ENCODE assay signal across 18 mouse cellular contexts in the genomic region with DNA sequence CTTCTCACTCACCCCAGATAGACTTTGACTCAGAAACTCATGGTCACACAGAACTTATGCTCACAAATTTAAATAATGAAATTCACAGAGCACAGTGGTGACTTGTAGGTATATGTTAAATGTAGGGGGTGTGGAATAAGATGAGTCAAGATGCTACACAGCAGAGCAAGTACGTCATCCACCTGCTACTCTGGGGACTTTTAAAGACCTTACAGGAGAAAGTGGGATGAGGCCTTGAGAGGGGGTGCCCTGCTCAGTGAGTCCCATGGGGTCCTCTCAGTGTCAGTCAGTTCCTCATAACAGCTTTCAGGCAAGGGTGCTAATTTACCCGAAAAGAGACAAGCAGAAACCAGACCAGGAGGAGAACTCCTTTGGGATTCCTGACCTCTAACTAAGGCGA. TPM values are rescaled to one million over a fixed set of nuclear protein-coding genes. Genes with fewer than 3 reads are reported as not detected.
"Had no signal": no experiment of that assay in that cellular context is flagged by ENCODE, and none has a peak within 500 bp of the region (broad histone marks: within the 10 kb centered on the region; RNA-seq: fewer than 3 reads in every experiment).

No protein-coding gene starts in this region.

- H3K4me2 ChIP-seq: neural tube, embryonic 13.5 days; neural tube, embryonic 15.5 days; stomach, embryonic 15.5 days had no signal

- H3K4me1 ChIP-seq: neural tube, embryonic 13.5 days; neural tube, embryonic 15.5 days; stomach, embryonic 15.5 days had no signal

- H3K9ac ChIP-seq: neural tube, embryonic 13.5 days; neural tube, embryonic 15.5 days; stomach, embryonic 15.5 days had no signal

- DNase-seq: retina, postnatal 1 day; right cerebral cortex, adult 18-20 months; right cerebral cortex, postnatal 14 days; right cerebral cortex, postnatal 25 days; right cerebral cortex, postnatal 4 days; spleen, adult 18-20 months; thymus, adult 18-20 months; thymus, adult 2 months; thymus, postnatal 14 days; thymus, postnatal 25 days; thymus, postnatal 36 days; thymus, postnatal 4 days had no signal

- H3K4me3 ChIP-seq: neural tube, embryonic 13.5 days; neural tube, embryonic 15.5 days; stomach, embryonic 15.5 days had no signal

- H3K27me3 ChIP-seq: neural tube, embryonic 13.5 days; neural tube, embryonic 15.5 days; stomach, embryonic 15.5 days had no signal

- H3K9me3 ChIP-seq: neural tube, embryonic 13.5 days; neural tube, embryonic 15.5 days; stomach, embryonic 15.5 days had no signal

- H3K27ac ChIP-seq: neural tube, embryonic 13.5 days; neural tube, embryonic 15.5 days; stomach, embryonic 15.5 days; stomach, postnatal 0 days had no signal

- H3K36me3 ChIP-seq: neural tube, embryonic 13.5 days; neural tube, embryonic 15.5 days; stomach, embryonic 15.5 days had no signal

RNA-seq across cellular contexts. Expression of a gene that starts 30.4 kb away (rescaled TPM):
- polyA plus RNA-seq: neural tube, embryonic 14.5 days; testis, adult 2 months had no signal
